Mouse (Mus musculus): Measurements from ENCODE around the gene Igfbp7. TPM values are rescaled to one million over a fixed set of nuclear protein-coding genes. Genes with fewer than 3 reads are reported as not detected.

Gene Igfbp7
- polyA plus RNA-seq, 1 experiment, result 201 TPM

- H3K27me3 ChIP-seq (ENCODE audit: control insufficient read depth, insufficient read depth, insufficient read length), result no peaks in the 10 kb centered on the region
- H3K36me3 ChIP-seq (ENCODE audit: control insufficient read depth, insufficient read depth), result no peaks in the 10 kb centered on the region
- H3K4me3 ChIP-seq, result no peak overlapping the region
- no peak overlapping the region for H3K4me2 ChIP-seq (ENCODE audit: low read depth)
- no peak for TF ChIP-seq MAX (IDR thresholded peaks at IDR 0.05; ENCODE audit: low read depth)
- TF ChIP-seq USF1 (IDR thresholded peaks at IDR 0.05; ENCODE audit: low read depth), result no peak
- TF ChIP-seq MYOG (IDR thresholded peaks at IDR 0.05; ENCODE audit: control insufficient read depth in 1 of 3, insufficient read depth in 1 of 3, insufficient read length in 2 of 3, low read depth in 2 of 3), result no peak
- TF ChIP-seq POLR2A (IDR thresholded peaks at IDR 0.05; ENCODE audit: insufficient read length, low read depth), result no peak
- TF ChIP-seq REST (IDR thresholded peaks at IDR 0.05; ENCODE audit: insufficient read depth, insufficient read length), result no peak
- no peak for TF ChIP-seq SRF (IDR thresholded peaks at IDR 0.05; ENCODE audit: control insufficient read depth, insufficient read length, low read depth)
- no peak for TF ChIP-seq POLR2AphosphoS2 (IDR thresholded peaks at IDR 0.05; ENCODE audit: insufficient read length, low read depth)
- TF ChIP-seq TCF3 (IDR thresholded peaks at IDR 0.05; ENCODE audit: insufficient read length, low read depth), result no peak
- TF ChIP-seq TCF12 (IDR thresholded peaks at IDR 0.05; ENCODE audit: insufficient read depth, poor library complexity, severe bottlenecking), result no peak
- TF ChIP-seq MYOD1 (IDR thresholded peaks at IDR 0.05; ENCODE audit: control insufficient read depth in 1 of 3, insufficient read length in 2 of 3, low read depth in 2 of 3), result no peak
- no peak for TF ChIP-seq CEBPB (IDR thresholded peaks at IDR 0.05; ENCODE audit: insufficient read depth, poor library complexity, severe bottlenecking)
- TF ChIP-seq E2F4 (IDR thresholded peaks at IDR 0.05; ENCODE audit: insufficient read depth), result no peak
- peaks cover 39% of the 10 kb centered on the region for H3K79me2 ChIP-seq (ENCODE audit: control insufficient read depth, insufficient read depth)
- no peak overlapping the region for H3ac ChIP-seq (ENCODE audit: control insufficient read depth, insufficient read length)
Measured at GRCm38 (mm10) chr5:77402137-77402536, 5.7 kb downstream of the Igfbp7 start.

GRCm38 (mm10) chr5:77400823-77401222 lies 7.0 kb downstream of the Igfbp7 start:
- no peak overlapping the region for H3K4me3 ChIP-seq
- H3K36me3 ChIP-seq (ENCODE audit: control insufficient read depth, insufficient read depth), result no peaks in the 10 kb centered on the region
- TF ChIP-seq REST (IDR thresholded peaks at IDR 0.05; ENCODE audit: insufficient read depth, insufficient read length) (no peak), MAX (IDR thresholded peaks at IDR 0.05; ENCODE audit: low read depth) (no peak), POLR2A (IDR thresholded peaks at IDR 0.05; ENCODE audit: insufficient read length, low read depth) (no peak), POLR2AphosphoS2 (IDR thresholded peaks at IDR 0.05; ENCODE audit: insufficient read length, low read depth) (no peak)
- no peak overlapping the region for H3ac ChIP-seq (ENCODE audit: control insufficient read depth, insufficient read length)
- no peak overlapping the region for H3K4me2 ChIP-seq (ENCODE audit: low read depth)
- no peaks in the 10 kb centered on the region for H3K27me3 ChIP-seq (ENCODE audit: control insufficient read depth, insufficient read depth, insufficient read length)
- H3K79me2 ChIP-seq (ENCODE audit: control insufficient read depth, insufficient read depth), result peaks cover 36% of the 10 kb centered on the region

GRCm38 (mm10) chr5:77400151-77400550 lies 7.7 kb downstream of the Igfbp7 start:
- peaks cover 31% of the 10 kb centered on the region for H3K79me2 ChIP-seq (ENCODE audit: control insufficient read depth, insufficient read depth)
- no peak overlapping the region for H3K4me3 ChIP-seq
- no peak overlapping the region for H3ac ChIP-seq (ENCODE audit: control insufficient read depth, insufficient read length)
- no peaks in the 10 kb centered on the region for H3K27me3 ChIP-seq (ENCODE audit: control insufficient read depth, insufficient read depth, insufficient read length)
- no peaks in the 10 kb centered on the region for H3K36me3 ChIP-seq (ENCODE audit: control insufficient read depth, insufficient read depth)
- no peak overlapping the region for H3K4me2 ChIP-seq (ENCODE audit: low read depth)
- TF ChIP-seq USF1 (IDR thresholded peaks at IDR 0.05; ENCODE audit: low read depth) (no peak), REST (IDR thresholded peaks at IDR 0.05; ENCODE audit: insufficient read depth, insufficient read length) (no peak), MYOG (IDR thresholded peaks at IDR 0.05; ENCODE audit: control insufficient read depth in 1 of 3, insufficient read depth in 1 of 3, insufficient read length in 2 of 3, low read depth in 2 of 3) (no peak), POLR2AphosphoS2 (IDR thresholded peaks at IDR 0.05; ENCODE audit: insufficient read length, low read depth) (no peak), SRF (IDR thresholded peaks at IDR 0.05; ENCODE audit: control insufficient read depth, insufficient read length, low read depth) (no peak), TCF3 (IDR thresholded peaks at IDR 0.05; ENCODE audit: insufficient read length, low read depth) (no peak), MYOD1 (IDR thresholded peaks at IDR 0.05; ENCODE audit: control insufficient read depth in 1 of 3, insufficient read length in 2 of 3, low read depth in 2 of 3) (no peak), MAX (IDR thresholded peaks at IDR 0.05; ENCODE audit: low read depth) (no peak), E2F4 (IDR thresholded peaks at IDR 0.05; ENCODE audit: insufficient read depth) (no peak)

- Histone ChIP-seq H3K4me2 (ENCODE audit: low read depth) (no peak overlapping the region), H3K79me2 (ENCODE audit: control insufficient read depth, insufficient read depth) (peaks cover 26% of the 10 kb centered on the region), H3K36me3 (ENCODE audit: control insufficient read depth, insufficient read depth) (no peaks in the 10 kb centered on the region), H3K4me3 (no peak overlapping the region), H3ac (ENCODE audit: control insufficient read depth, insufficient read length) (no peak overlapping the region), H3K27me3 (ENCODE audit: control insufficient read depth, insufficient read depth, insufficient read length) (no peaks in the 10 kb centered on the region)
- no peak for TF ChIP-seq TCF3 (IDR thresholded peaks at IDR 0.05; ENCODE audit: insufficient read length, low read depth)
- no peak for TF ChIP-seq MYOD1 (IDR thresholded peaks at IDR 0.05; ENCODE audit: control insufficient read depth in 1 of 3, insufficient read length in 2 of 3, low read depth in 2 of 3)
Measured at GRCm38 (mm10) chr5:77399076-77399475, 8.8 kb downstream of the Igfbp7 start.

GRCm38 (mm10) chr5:77398285-77399057 lies 9.4 kb downstream of the Igfbp7 start:
- Histone ChIP-seq H3K4me2 (ENCODE audit: low read depth) (no peak overlapping the region), H3K27me3 (ENCODE audit: control insufficient read depth, insufficient read depth, insufficient read length) (no peaks in the 10 kb centered on the region), H3K4me3 (no peak overlapping the region), H3ac (ENCODE audit: control insufficient read depth, insufficient read length) (no peak overlapping the region), H3K79me2 (ENCODE audit: control insufficient read depth, insufficient read depth) (peaks cover 20% of the 10 kb centered on the region), H3K36me3 (ENCODE audit: control insufficient read depth, insufficient read depth) (no peaks in the 10 kb centered on the region)
- no peak for TF ChIP-seq POLR2A (IDR thresholded peaks at IDR 0.05; ENCODE audit: insufficient read length, low read depth)
- TF ChIP-seq MYOG (IDR thresholded peaks at IDR 0.05; ENCODE audit: control insufficient read depth in 1 of 3, insufficient read depth in 1 of 3, insufficient read length in 2 of 3, low read depth in 2 of 3), result no peak
- TF ChIP-seq POLR2AphosphoS2 (IDR thresholded peaks at IDR 0.05; ENCODE audit: insufficient read length, low read depth), result no peak
- no peak for TF ChIP-seq MYOD1 (IDR thresholded peaks at IDR 0.05; ENCODE audit: control insufficient read depth in 1 of 3, insufficient read length in 2 of 3, low read depth in 2 of 3)
- TF ChIP-seq REST (IDR thresholded peaks at IDR 0.05; ENCODE audit: insufficient read depth, insufficient read length), result no peak
- no peak for TF ChIP-seq TCF12 (IDR thresholded peaks at IDR 0.05; ENCODE audit: insufficient read depth, poor library complexity, severe bottlenecking)
- no peak for TF ChIP-seq E2F4 (IDR thresholded peaks at IDR 0.05; ENCODE audit: insufficient read depth)
- TF ChIP-seq TCF3 (IDR thresholded peaks at IDR 0.05; ENCODE audit: insufficient read length, low read depth), result no peak
- no peak for TF ChIP-seq CEBPB (IDR thresholded peaks at IDR 0.05; ENCODE audit: insufficient read depth, poor library complexity, severe bottlenecking)
- no peak for TF ChIP-seq USF1 (IDR thresholded peaks at IDR 0.05; ENCODE audit: low read depth)
- no peak for TF ChIP-seq SRF (IDR thresholded peaks at IDR 0.05; ENCODE audit: control insufficient read depth, insufficient read length, low read depth)
- no peak for TF ChIP-seq MAX (IDR thresholded peaks at IDR 0.05; ENCODE audit: low read depth)
